Mouse (Mus musculus) sigmoid colon, adult 10 weeks (tissue): Measurements from ENCODE around the gene Ech1. TPM values are rescaled to one million over a fixed set of nuclear protein-coding genes. Genes with fewer than 3 reads are reported as not detected.

Source experiments
- polyA plus RNA-seq: library from polyadenylated mRNA; stranded (reverse); fragments of 350-450 nt; fragmentation: Illumina TruSeq; extraction: RNeasy Lipid Tissue Mini Kit (QIAGEN cat#74804); gene quantifications from one replicate; pipeline ENCODE4 v1.2.3, GENCODE M21; 2014; ENCODE audit warnings: low read depth, low replicate concordance

The Ech1 gene
- polyA plus RNA-seq, result 14.0 TPM

DNA sequence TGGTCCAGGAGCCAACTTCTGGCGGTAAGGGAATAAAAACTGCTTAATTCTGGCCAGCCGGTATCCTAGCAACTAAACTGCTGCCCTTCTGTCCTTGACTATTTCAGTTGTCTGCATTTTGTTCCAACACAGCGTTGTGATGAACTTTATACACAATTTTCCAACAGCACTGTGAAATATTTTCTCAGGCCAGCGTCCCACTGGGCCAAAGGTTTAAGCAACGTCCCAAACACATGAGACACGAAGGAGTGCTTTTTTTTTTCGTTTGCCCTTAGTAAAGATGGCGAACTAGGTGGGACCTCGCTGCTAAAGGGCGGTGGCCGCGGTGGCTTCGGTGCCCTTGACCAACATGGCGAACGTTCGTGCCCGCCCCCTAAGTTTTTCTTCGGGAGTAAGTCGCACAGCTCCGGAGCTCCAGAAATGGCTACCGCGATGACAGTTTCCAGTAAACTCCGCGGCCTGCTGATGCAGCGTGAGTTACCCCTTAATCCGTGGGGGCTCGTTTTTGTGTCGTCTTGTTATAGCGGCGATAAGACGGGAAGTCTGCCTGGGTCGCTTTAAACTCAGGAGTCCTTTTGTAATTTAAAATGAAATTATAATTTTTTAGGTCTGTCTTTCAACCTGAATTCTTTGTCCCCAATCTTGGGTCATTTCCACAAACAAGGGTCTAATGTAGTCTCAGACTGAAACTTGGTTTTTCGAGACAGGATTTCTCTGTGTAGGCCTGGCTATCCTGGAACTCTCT lies at the start of gene Ech1:
Ech1 (plus strand) TSS at position 277 of the 745 bp plus-strand sequence.

DNA sequence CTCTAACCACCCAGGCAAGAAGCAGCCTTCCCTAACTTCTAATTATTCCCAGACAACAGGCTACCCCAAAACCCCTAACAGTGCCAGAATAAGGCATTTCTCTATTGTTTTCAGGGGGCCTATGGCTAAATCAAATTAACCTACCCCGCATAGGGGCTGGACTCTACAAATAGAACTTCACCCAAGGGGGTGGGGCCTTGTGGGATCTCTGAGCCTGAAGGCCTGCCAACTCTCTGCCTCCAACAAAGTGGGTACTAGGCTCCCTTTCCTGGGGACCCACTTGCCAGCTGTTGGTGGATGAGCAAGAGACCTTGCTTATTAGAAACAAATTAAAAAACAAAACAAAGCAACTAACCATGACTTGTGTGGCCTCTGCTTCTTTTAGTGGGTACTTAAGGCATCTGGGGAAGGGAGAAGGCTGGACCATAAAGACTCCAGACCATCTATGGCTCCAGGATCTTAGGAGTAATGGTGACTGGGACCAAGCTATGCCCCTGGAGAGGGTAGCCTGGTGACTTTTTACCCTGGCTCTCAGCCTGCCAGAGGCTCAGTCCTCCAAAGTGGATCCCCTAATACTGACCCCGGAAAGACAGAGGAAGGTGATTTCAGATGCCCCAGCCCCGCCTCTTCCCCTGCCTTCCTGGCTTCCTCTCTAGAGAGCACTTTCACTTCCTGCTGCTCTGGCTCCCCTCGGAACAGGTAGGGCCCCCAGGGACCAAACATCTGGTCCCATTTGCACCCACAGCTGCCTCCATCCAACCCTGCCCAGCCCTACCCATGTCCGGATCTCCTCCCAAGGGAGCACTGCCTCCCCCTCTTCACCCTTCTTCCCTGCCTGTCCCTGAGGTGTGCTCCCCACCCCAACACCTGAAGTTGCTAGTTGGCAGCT lies 36.5 kb upstream of the Ech1 start, which contains the start of gene Rinl:
Rinl (plus strand) TSS at position 663 of the 889 bp plus-strand sequence.

DNA sequence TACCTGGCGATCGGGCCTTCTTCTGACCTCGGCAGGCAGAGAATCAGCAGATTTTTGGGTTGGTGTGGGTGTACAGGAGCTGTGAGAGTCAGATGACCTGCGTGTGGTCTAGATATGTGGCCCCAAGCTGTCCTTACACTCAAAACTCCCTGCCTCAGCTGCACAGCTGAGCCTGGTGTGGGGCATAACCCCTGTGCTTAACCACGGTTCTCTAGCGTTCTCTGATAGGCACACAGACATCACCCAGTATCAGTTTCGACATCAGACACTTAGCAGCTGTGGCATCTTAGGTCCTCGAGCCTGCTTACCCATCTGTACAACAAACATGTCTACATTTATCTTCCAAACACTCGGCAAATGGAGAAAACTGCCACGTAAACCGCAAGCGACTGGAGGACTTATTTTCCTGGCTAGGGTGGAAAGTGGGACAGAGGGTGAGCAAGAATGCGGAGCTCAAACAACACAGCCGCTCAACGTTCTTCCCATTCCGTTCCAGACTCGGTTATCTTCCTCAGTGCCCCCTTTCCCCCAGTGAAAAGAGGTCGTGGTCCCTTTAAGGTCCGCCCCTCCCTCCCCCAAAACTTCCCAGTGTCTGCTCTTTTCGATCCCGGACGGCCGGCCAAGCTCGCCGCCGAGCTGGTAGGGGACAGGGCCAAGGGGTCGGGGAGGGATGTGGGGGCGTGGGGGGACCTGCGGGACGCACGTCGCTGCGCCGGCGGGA lies 16.6 kb upstream of the Ech1 start, which contains the start of gene Hnrnpl:
Hnrnpl (plus strand) TSS at position 321 of the 721 bp plus-strand sequence.

DNA sequence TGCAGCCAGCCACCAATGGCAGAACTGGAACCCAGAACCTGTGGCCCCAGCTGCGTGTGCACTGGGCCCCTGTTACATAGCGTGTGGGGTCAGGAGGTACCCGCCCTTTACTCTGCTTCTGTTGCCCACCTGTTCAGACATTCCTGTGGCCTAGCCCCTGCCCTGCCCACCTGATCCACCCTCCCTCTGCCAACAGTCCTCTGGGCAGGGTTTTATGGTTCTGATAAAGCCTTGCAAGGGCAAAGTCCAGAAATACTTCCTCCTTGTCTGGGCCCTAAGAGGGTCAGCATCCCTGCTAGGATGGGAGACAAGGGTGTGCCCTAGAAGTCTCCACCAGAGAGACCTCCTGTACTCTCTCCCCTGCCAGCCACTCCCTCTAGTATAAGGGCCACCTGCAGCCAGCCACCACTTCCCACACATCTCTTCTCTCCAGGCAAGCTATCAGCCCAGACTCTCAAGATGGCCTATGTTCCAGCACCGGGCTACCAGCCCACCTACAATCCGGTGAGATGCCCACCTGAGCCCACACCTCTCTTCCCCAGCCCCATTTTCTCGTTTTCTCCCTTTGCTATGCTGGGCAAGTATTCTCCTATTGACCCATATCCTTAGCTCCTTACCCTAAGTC lies 8.8 kb downstream of the Ech1 start, which contains the start of gene Lgals4:
Lgals4 (plus strand) TSS at position 132 of the 625 bp plus-strand sequence.

DNA sequence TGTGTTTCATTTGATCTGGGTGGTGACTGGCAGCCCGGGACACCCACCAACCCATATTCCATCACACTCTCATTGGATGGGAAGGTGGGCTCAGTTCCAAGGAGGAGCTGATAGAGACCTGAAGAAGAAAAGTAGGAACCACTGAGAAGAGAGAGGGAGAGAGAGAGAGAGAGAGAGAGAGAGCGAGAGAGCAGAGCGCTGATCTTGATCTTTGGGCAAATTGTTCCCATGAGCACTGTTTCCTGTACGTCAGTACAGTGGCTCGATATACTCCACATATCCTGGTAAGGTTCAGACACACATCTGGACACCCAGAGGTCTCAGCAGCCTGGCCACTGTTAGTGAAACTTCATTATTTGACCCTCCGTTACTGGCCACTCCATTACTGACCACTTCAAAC lies 38.5 kb downstream of the Ech1 start, which contains the start of gene Lgals7:
Lgals7 (plus strand) TSS at position 314 of the 400 bp plus-strand sequence.

DNA sequence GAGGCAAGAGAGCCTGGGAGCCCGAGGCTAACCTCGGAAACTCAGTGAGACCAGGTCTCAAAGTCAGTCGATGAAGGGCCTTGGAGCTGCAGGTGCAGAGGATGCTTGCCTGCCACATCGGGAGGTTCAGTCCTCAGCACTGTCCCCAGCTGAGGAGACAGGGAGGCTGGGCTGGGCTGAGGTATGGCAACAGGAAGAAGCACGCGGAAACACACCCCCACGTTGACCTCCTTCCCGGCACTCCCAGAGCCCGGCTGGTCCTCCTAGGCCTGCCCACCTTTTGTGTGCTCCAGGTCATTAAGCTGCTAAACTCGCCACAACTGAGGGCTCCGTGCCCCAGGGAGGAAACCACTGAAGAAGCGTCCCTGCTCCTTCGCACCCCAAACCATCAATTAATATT lies 56.2 kb downstream of the Ech1 start, which contains the start of gene Capn12:
Capn12 (plus strand) TSS at position 224 of the 400 bp plus-strand sequence.

Other genes starting within 250 kb of the Ech1 start
- 11.5 TPM for gene Samd4b, start 227.1 kb upstream of the Ech1 start, polyA plus RNA-seq
- 3.4 TPM for gene Pak4, start 227.0 kb upstream of the Ech1 start, polyA plus RNA-seq
- not detected for gene Acp7, start 193.9 kb upstream of the Ech1 start, polyA plus RNA-seq
- gene Fbxo27, start 132.4 kb upstream of the Ech1 start, polyA plus RNA-seq, result not detected
- 1.5 TPM for gene Fbxo17, start 108.4 kb upstream of the Ech1 start, polyA plus RNA-seq
- gene Mrps12, start 83.4 kb upstream of the Ech1 start, polyA plus RNA-seq, result 12.6 TPM
- gene Sars2, start 83.2 kb upstream of the Ech1 start, polyA plus RNA-seq, result not detected
- not detected for gene Ccer2, start 69.0 kb upstream of the Ech1 start, polyA plus RNA-seq
- 17.9 TPM for gene Sirt2, start 58.5 kb upstream of the Ech1 start, polyA plus RNA-seq
- gene Nfkbib, start 57.7 kb upstream of the Ech1 start, polyA plus RNA-seq, result not detected
- 1.8 TPM for gene Rinl, start 36.2 kb upstream of the Ech1 start, polyA plus RNA-seq
- gene Hnrnpl, start 16.7 kb upstream of the Ech1 start, polyA plus RNA-seq, result 380 TPM
- 405 TPM for gene Lgals4, start 8.6 kb downstream of the Ech1 start, polyA plus RNA-seq
- gene Lgals7, start 38.6 kb downstream of the Ech1 start, polyA plus RNA-seq, result not detected
- not detected for gene Capn12, start 56.2 kb downstream of the Ech1 start, polyA plus RNA-seq
- gene Actn4, start 137.1 kb downstream of the Ech1 start, polyA plus RNA-seq, result 55.2 TPM
- 6.2 TPM for gene Eif3k, start 156.6 kb downstream of the Ech1 start, polyA plus RNA-seq
- 0.35 TPM for gene Map4k1, start 156.8 kb downstream of the Ech1 start, polyA plus RNA-seq